Mouse (Mus musculus) lung, postnatal 4 days (tissue): Measurements from ENCODE around the gene Tmem203.

ENCODE experiments used
- DNase-seq, 2 experiments: peaks; one replicate each; pipeline ENCODE4 v3.0.0; 2021

Gene Tmem203

DNA sequence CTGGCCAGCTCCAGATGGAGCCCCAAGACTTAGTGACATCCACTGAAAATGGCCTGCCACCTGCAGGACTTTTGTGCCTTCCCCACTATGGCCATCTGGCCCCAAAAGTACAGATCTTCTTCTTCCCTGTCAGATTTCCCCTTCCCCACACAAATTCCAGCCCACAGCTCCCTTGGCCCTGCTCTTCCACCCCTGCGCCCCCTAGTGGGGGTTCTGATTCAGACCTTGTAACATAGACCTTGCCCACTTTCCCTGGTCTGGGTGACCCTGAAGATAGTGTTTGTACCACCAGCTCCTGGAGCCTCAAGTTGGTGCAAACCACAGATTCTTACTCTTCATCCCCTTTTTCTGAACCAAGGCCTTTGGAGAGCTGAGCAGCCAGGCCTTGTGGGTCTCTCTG lies 37.6 kb downstream of the Tmem203 start:
- DNase-seq, result peak; percentile 67 to 82

GRCm38 (mm10) chr2:25293706-25294105 lies 38.5 kb downstream of the Tmem203 start:
- no peak for DNase-seq

DNA sequence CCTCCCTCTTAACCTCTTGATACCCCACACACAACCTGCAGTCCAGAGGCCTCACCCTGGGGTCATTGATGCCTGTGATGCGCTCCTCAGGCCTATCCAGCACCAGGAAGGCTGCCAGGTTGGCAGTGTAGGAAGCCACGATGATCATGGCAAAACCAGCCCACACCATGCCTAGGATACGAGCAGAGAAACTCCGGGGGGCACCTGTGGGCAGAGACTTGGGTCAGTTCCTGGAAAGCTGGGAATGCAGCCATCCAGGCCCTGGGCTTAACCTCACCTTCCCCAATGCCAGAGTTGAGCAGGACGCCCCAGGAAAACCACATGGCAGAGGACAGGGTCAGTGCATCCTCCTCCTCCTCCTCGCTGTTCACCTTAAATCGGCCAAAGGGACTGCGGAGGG lies 41.9 kb downstream of the Tmem203 start:
- DNase-seq, result no peak

- DNase-seq, result no peak
These were observed 42.8 kb downstream of the Tmem203 start for GRCm38 (mm10) chr2:25298046-25298445.

GRCm38 (mm10) chr2:25303452-25303851 lies 48.2 kb downstream of the Tmem203 start:
- no peak for DNase-seq

DNA sequence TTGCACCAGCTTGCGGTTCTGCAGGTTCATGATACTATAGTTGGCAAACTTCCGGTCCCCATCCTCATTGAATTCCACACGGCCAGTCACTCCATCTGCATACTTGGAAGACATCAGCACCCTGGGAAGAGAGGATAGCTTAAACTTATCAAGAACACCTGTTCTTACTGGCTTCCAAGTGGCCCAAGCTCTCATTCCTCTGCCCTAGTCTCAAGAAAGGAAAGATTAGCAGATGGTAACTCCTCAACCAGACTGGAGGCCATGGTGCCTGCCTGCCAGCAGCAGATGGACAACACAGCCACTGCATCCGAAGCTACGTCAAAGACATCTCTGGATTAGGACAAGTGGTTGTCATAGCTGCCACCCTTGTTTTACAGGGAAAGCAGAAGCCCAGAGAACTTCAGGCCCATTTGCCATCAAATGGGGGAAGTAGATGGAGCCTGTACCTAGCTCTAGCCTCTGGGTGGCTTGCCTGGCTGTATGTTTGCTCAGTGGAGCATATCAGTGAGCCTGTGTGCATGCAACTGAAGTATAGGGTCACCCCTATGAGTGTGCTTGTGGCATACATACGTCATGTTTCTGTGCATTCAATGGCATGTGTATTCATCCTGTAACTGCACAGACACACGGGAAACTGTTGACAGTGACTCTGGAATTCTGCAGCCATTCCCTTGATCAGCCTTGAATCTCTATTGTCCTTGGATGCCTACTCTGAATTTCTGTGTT lies 48.9 kb downstream of the Tmem203 start:
- no peak for DNase-seq

DNA sequence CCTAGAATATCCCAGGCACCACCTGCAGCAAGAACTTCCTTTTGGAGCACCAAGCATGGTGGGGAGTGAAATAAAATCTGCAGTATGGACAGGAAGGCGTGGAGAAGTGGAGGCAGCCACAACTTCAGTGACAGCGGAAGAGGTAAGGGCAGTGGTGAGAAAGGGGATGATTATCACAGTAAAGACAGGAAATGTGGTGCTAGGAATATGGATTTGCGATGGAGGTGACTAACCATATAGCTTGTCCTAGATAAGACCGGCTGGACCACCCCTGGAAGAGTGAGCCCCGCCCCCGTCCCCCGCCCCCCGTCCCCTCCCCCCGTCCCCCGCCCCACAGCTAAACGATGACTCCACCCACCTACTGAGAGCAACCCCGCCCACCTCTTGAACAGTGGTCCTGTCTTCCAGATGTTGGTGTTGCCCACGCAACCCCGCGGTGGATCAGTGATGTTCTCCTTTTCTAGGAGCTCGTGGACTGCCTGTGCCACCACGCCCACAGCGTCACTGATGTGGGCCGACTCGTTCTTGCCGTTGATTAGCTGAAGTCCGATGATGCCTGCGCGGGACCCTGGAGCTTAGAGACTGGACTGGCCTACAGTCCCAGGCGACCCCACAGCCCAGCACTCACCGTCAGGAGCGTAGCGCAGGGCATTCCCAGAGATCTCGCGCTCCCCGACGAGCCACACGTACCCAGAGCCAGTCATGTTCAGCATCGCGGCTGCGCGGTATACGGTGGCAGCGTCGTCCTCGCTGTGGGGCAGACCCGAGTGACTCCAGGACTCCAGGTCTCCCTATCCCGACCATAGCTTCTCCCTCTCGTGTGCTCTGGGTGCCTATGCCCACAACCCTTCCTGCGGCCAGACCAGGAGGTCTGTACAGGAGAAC lies 49.7 kb downstream of the Tmem203 start:
- DNase-seq, result peak; percentile 28 to 49
